Mouse (Mus musculus) bone marrow, adult 2 months (tissue): ENCODE measurements around the gene Defb43.

Source experiments
- CTCF ChIP-seq: fragments of 200-500 bp; IDR thresholded peaks from 2 replicates; pipeline ENCODE4 v1.5.1; 2011; ENCODE audit warnings: low read length, control low read depth; ENCODE audit not compliant: control insufficient read depth, insufficient read depth
- POLR2A ChIP-seq: fragments of 200-500 bp; IDR thresholded peaks from 2 replicates; pipeline ENCODE4 v1.6.1; 2011; ENCODE audit warnings: low read depth, mild to moderate bottlenecking, control low read depth, low read length, borderline replicate concordance; ENCODE audit not compliant: control insufficient read depth

GRCm38 (mm10) chr14:62979815-62980214 is 31.8 kb upstream of the Defb43 start:
- no peak for TF ChIP-seq CTCF
- TF ChIP-seq POLR2A = no peak
